Mouse (Mus musculus) liver, embryonic 16.5 days (tissue): ENCODE results near the gene Esyt3. TPM values are rescaled to one million over a fixed set of nuclear protein-coding genes. Genes with fewer than 3 reads are reported as not detected.

ENCODE experiments used
- ATAC-seq: fragments of 200-750 bp; cut with Nextera tagmentation; 2 replicates; pipeline ENCODE4 v1.8.0; 2017; ENCODE audit warnings: low read depth, mild to moderate bottlenecking, moderate number of reproducible peaks, moderate library complexity
- H3K27ac ChIP-seq: fragments of 300-500 bp; sonication (generic); 2 replicates; pipeline ENCODE4 v1.5.1; 2014; ENCODE audit warnings: mild to moderate bottlenecking, low read length
- H3K27me3 ChIP-seq: fragments of 300-500 bp; sonication (generic); 2 replicates; pipeline ENCODE4 v1.6.1; 2014; ENCODE audit warnings: low read depth, low read length, mixed read lengths; ENCODE audit not compliant: control insufficient read depth, insufficient read depth
- H3K36me3 ChIP-seq: fragments of 300-500 bp; sonication (generic); 2 replicates; pipeline ENCODE4 v1.6.1; 2014; ENCODE audit warnings: mild to moderate bottlenecking; ENCODE audit not compliant: control insufficient read depth, insufficient read depth
- H3K4me1 ChIP-seq: fragments of 300-500 bp; sonication (generic); 2 replicates; pipeline ENCODE4 v1.6.1; 2014; ENCODE audit warnings: low read depth, low read length, mixed read lengths; ENCODE audit not compliant: control insufficient read depth
- H3K4me2 ChIP-seq: fragments of 300-500 bp; sonication (generic); 2 replicates; pipeline ENCODE4 v1.6.1; 2014; ENCODE audit warnings: low read depth, low read length, mixed read lengths
- H3K4me3 ChIP-seq: fragments of 300-500 bp; sonication (generic); 2 replicates; pipeline ENCODE4 v1.5.1; 2014; ENCODE audit warnings: low read depth, mild to moderate bottlenecking, low read length
- H3K9ac ChIP-seq: fragments of 300-500 bp; sonication (generic); 2 replicates; pipeline ENCODE4 v1.6.1; 2014; ENCODE audit warnings: low read depth, low read length
- H3K9me3 ChIP-seq: fragments of 300-500 bp; sonication (generic); replicated peaks from 2 replicates; pipeline ENCODE4 v1.6.1; 2016; ENCODE audit warnings: low read length; ENCODE audit not compliant: control insufficient read depth
- WGBS: fragments of 180-500 bp; shearing (Covaris S2); extraction: QIAGEN DNeasy Blood & Tissue Kit; methylation state at CpG from one replicate; pipeline ENCODE4 v1.1.7; 2014; ENCODE audit not compliant: insufficient replicate concordance; 5-methylcytosine and 5-hydroxymethylcytosine counted together
- polyA plus RNA-seq: library from polyadenylated mRNA; unstranded; fragments of >200 nt; fragmentation: Nextera tagmentation; extraction: Ambion mirVana; gene quantifications from 2 replicates; pipeline ENCODE4 v1.2.1, GENCODE M21; 2015

The Esyt3 gene
- polyA plus RNA-seq, 1 experiment from 2014 or later: 0.02 TPM

DNA sequence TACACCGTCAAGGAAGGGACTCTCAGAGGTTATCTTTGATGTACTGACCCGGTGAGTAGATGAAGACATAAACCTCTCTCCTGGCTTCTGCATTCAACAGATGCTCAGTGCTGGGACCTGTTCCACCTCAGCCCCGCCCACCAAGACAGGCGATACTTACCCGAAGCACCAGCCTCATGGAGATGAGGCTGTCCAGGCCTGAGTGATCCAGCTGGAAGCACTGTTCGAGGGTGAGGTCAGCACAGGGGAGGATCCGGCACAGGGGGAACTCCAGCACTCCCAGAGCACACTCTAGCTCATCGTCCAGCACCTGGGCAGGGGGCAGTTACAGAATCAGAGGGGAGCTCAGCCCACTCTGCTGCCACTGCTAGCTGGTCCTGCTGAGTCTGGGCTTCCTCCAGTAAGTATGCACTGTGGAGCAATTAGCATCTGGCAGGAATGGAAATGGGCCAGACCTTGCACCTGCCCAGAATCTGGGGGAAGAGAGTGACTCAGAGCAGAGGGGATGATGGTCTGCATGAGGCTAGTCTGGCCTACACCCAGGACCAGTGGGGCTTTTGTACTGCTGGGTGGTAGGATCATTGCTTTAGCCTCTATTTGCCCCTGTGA, 38.9 kb downstream of the Esyt3 start:
- Histone ChIP-seq H3K27ac (no peak overlapping the region), H3K27me3 (no peaks in the 10 kb centered on the region), H3K36me3 (no peaks in the 10 kb centered on the region), H3K9ac (no peak overlapping the region), H3K9me3 (no peaks in the 10 kb centered on the region), H3K4me2 (no peak overlapping the region), H3K4me1 (no peaks in the 10 kb centered on the region), H3K4me3 (no peak overlapping the region)
- no peak for ATAC-seq
- WGBS: 55% methylated on average over 8 of the region's 8 CpGs

DNA sequence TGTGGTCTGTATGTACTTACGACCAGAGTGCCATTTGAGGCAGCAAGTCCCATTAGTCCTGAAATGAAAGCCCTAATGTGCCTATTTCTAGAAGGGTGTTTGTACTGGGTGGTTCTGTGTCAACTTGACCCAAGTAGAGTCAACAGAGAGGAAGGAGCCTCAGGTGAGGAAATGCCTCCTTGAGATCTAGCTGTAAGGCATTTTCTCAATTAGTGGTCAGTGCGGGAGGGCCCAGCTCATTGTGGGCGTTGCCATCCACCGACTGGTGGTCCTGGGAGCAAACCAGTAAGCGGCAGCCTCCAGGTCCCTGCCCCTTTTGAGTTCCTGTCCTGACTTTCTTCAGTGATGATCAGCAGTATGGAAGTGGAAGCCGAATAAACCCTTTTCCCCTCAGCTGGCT, 52.1 kb downstream of the Esyt3 start:
- Histone ChIP-seq H3K4me2 (no peak overlapping the region), H3K36me3 (peaks cover 16% of the 10 kb centered on the region), H3K9me3 (no peaks in the 10 kb centered on the region), H3K4me1 (no peaks in the 10 kb centered on the region), H3K27me3 (no peaks in the 10 kb centered on the region), H3K27ac (no peak overlapping the region), H3K4me3 (no peak overlapping the region), H3K9ac (no peak overlapping the region)
- 78% methylated on average over 6 of the region's 6 CpGs for WGBS
- no peak for ATAC-seq

DNA sequence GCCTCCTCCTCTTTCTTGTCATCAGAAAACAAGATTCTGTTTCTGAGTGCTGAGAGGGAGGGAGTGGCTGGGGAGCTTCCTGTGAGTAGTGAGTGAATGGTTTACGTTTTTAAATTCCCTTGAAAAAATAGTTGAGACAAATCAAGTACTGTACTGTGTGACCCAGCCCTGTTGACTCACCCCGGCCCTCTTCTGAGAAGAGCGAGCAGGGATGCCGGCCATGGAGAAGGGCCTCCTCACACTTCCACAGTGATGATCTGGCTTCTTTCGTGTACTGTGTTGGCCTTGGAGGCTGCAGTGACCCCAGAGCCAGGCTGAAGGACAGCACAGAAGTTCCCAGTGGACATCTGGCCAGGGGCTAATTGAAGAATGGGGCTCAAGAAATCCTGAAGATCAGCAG, 54.1 kb downstream of the Esyt3 start:
- Histone ChIP-seq H3K4me3 (no peak overlapping the region), H3K9me3 (no peaks in the 10 kb centered on the region), H3K36me3 (peaks cover 14% of the 10 kb centered on the region), H3K9ac (no peak overlapping the region), H3K27me3 (no peaks in the 10 kb centered on the region), H3K4me2 (no peak overlapping the region), H3K27ac (no peak overlapping the region), H3K4me1 (no peaks in the 10 kb centered on the region)
- 87% methylated on average over 5 of the region's 5 CpGs for WGBS
- no peak for ATAC-seq

Other genes starting within 250 kb of the Esyt3 start
- 1.7 and 1.8 TPM in 2 replicates for gene Pik3cb, start 217.9 kb downstream of the Esyt3 start, polyA plus RNA-seq
- gene Faiml, start 121.3 kb downstream of the Esyt3 start, polyA plus RNA-seq: not detected in 2 replicates
- 23.9 and 25.5 TPM in 2 replicates for gene Cep70, start 115.2 kb downstream of the Esyt3 start, polyA plus RNA-seq
- 3.3 and 3.8 TPM in 2 replicates for gene Mras, start 78.8 kb upstream of the Esyt3 start, polyA plus RNA-seq
- gene Nme9, start 92.9 kb upstream of the Esyt3 start, polyA plus RNA-seq: not detected in 2 replicates
- gene Armc8, start 210.3 kb upstream of the Esyt3 start, polyA plus RNA-seq: 8.3 and 8.9 TPM in 2 replicates
- gene Dbr1, start 217.2 kb upstream of the Esyt3 start, polyA plus RNA-seq: 13.9 and 15.8 TPM in 2 replicates